In the genomic region with DNA sequence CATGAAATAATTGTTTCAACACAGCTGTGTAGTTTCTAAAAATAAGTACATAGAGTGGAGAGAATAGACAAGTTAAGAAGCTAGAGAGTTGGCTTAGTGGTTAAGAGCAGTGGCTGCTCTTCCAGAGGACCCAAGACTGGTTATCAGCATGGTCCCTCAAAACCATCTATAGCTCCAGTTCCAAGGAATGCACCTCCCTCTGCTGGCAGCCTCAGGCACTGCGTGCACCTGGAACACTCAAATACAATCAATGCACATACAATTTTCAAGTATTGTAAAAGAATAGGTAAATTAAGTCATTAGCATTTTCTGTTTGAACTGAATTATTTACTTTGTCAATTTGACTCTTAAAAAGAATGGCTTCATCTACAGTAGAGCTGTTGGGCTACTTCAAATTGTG, we compare ENCODE assay signal across 8 mouse cellular contexts.
A peak's percentile ranks its signal among the peaks of the same experiment; 100 is the strongest.
DNase-seq lines count a peak whose midpoint lies in the region; TF ChIP-seq lines count a peak whose summit lies in the region.

No protein-coding gene starts in this region.

- no peak overlapping the region for H3K4me3 ChIP-seq in left cerebral cortex, adult 2 months
- no peak overlapping the region for H3K4me3 ChIP-seq in MEL (ENCODE audit: control insufficient read depth in 1 of 2, insufficient read depth in 1 of 2, low read depth in 2 of 2, low read length in 2 of 2)

- no peak for TF ChIP-seq POLR2A in MEL (IDR thresholded peaks at IDR 0.05; ENCODE audit: control insufficient read depth in 1 of 2, insufficient read depth in 1 of 2, low read depth in 1 of 2, low read length in 2 of 2, poor library complexity in 1 of 2)

- peak; percentile 45 for TF ChIP-seq RAD21 in MEL (IDR thresholded peaks at IDR 0.05; ENCODE audit: low read depth, low read length)

- TF ChIP-seq CTCF in left cerebral cortex, adult 2 months (IDR thresholded peaks at IDR 0.05): peak; percentile 71
- TF ChIP-seq CTCF in MEL (IDR thresholded peaks at IDR 0.05 in 2 of 3, conservative IDR thresholded peaks at IDR 0.05 in 1 of 3; ENCODE audit: control insufficient read depth in 1 of 3, insufficient read depth in 1 of 3, low read depth in 2 of 3, low read length in 3 of 3, poor library complexity in 1 of 3, severe bottlenecking in 1 of 3): peak; percentile 34 to 56 (median 54)

- H3K27ac ChIP-seq in left cerebral cortex, adult 2 months: no peak overlapping the region
- no peak overlapping the region for H3K27ac ChIP-seq in MEL (ENCODE audit: control insufficient read depth, low read depth, low read length)

- DNase-seq in left cerebral cortex, adult 2 months (ENCODE audit: extremely low spot score in 1 of 2, low spot score in 2 of 2): peak in 1 of 2 experiments; percentile 20
- DNase-seq in left cerebral cortex, postnatal 14 days (ENCODE audit: low spot score in 2 of 2): no peak
- DNase-seq in MEL (ENCODE audit: low read depth, low spot score): peak; percentile 18
- DNase-seq in c-Kit-positive CD71-positive TER-119-negative erythroid progenitor cells, embryonic 14.5 days (ENCODE audit: low read depth): peak; percentile 34
- peak; percentile 26 to 39 for DNase-seq in lung, adult 18-20 months
- DNase-seq in thymus, postnatal 36 days: peak; percentile 49 to 65
- DNase-seq in layer of hippocampus, postnatal 10 days (ENCODE audit: low spot score in 2 of 2): no peak
- no peak for DNase-seq in layer of hippocampus, adult 11-12 months (ENCODE audit: low spot score)

- intact Hi-C loops in left cerebral cortex, adult 2 months (cut with DNase I): no loop called here
- intact Hi-C loops in left cerebral cortex, postnatal 14 days (cut with DNase I): no loop called here

- H3K27me3 ChIP-seq in MEL (ENCODE audit: control insufficient read depth in 1 of 2, insufficient read depth in 2 of 2, low read length in 2 of 2): no peaks in the 10 kb centered on the region

- H3K36me3 ChIP-seq in MEL (ENCODE audit: control insufficient read depth in 1 of 2, insufficient read depth in 2 of 2, low read length in 2 of 2): no peaks in the 10 kb centered on the region

- H3K9me3 ChIP-seq in MEL (replicated peaks; ENCODE audit: insufficient read depth, low read length): no peaks in the 10 kb centered on the region

- no peaks in the 10 kb centered on the region for H3K4me1 ChIP-seq in MEL (ENCODE audit: control insufficient read depth in 1 of 2, insufficient read depth in 2 of 2, low read length in 2 of 2)

- TF ChIP-seq EP300 in MEL (IDR thresholded peaks at IDR 0.05; ENCODE audit: low read depth in 1 of 2, low read length in 2 of 2): no peak

- no peaks in the 10 kb centered on the region for H3K79me2 ChIP-seq in MEL (ENCODE audit: control insufficient read depth, insufficient read depth, low read length, poor library complexity)

- H3K9ac ChIP-seq in MEL (ENCODE audit: control insufficient read depth, low read depth, low read length, poor library complexity, severe bottlenecking): no peak overlapping the region

TF ChIP-seq in MEL, 35 proteins besides CTCF, POLR2A, EP300 and RAD21:
- no peak for TF ChIP-seq POLR2AphosphoS5 (IDR thresholded peaks at IDR 0.05; ENCODE audit: borderline replicate concordance, low read depth, low read length)
- TF ChIP-seq KAT2A (conservative IDR thresholded peaks at IDR 0.05; ENCODE audit: low read depth, low read length): no peak
- peak; percentile 59 for TF ChIP-seq SMC3 (IDR thresholded peaks at IDR 0.05; ENCODE audit: low read depth, low read length)
- no peak for TF ChIP-seq POLR2AphosphoS2 (IDR thresholded peaks at IDR 0.05; ENCODE audit: low read length)

Comparison
In these comparisons a context has a peak if more than half of its experiments do, and no peak if none do; other contexts are left out.
1. DNase-seq: peak in MEL (single experiment), c-Kit-positive CD71-positive TER-119-negative erythroid progenitor cells, embryonic 14.5 days (single experiment), lung, adult 18-20 months (2 of 2) and thymus, postnatal 36 days (2 of 2); none in left cerebral cortex, postnatal 14 days (0 of 2), layer of hippocampus, postnatal 10 days (0 of 2) and layer of hippocampus, adult 11-12 months (single experiment).